ENCODE assay signal across 8 mouse cellular contexts in the genomic region with DNA sequence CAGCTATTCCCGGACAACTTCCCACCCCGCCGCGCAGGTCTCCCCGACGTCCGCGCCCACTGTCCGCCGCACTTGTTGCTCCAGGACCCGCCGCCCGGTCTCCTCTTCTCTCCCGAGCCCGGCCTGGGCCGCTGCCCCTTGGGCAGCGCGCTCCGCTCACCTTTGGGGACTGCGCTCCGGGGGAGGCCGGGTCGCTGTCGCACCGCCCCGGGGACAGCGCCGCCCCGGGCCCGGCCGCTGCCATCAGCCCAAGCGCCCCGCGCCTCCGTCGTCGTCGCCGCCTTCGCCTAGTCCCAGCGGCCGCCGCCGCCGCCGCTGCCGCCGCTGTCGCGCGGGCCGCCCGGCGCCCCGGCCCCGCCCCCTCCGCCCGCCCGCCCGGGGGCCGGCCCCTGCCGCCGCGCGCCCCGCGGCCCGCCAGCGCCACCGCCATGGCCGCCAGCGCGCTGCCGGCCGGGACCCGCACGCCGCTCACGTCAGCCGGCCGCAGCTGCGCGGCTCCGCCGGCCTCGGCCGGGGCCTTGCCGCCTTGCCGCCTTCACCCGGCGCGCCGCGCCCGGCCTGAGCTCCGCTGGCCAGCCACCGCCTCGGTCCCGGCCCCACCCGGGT. TPM values are rescaled to one million over a fixed set of nuclear protein-coding genes. Genes with fewer than 3 reads are reported as not detected.
DNase-seq lines count a peak whose midpoint lies in the region; ATAC-seq and TF ChIP-seq lines count a peak whose summit lies in the region.
"Not testable (repeated sequence)": the region's sequence is repeated elsewhere in the genome, so short reads cannot be mapped to it uniquely, and the experiment has no call there.

TSS of gene Phf10 (minus strand) at position 323 of the 606 bp plus-strand sequence.

- H3K27me3 ChIP-seq in C2C12 (ENCODE audit: control insufficient read depth, insufficient read depth, insufficient read length); heart, embryonic 12.5 days (replicated peaks); limb, embryonic 15.5 days; midbrain, embryonic 13.5 days; splenic B cell, adult 2 months (ENCODE audit: control insufficient read depth, insufficient read depth, low read length, poor library complexity, severe bottlenecking): not testable (repeated sequence)

- DNase-seq in kidney, adult 9 months: peak; percentile 24
- peak; percentile 49 for DNase-seq in splenic B cell, adult 2 months (ENCODE audit: low read depth, low spot score)

- peak within 1 kb of the TSS; percentile 55 for H3K4me3 ChIP-seq in C2C12 (ENCODE audit: insufficient read depth, poor library complexity, severe bottlenecking)
- peak within 1 kb of the TSS; percentile 84 for H3K4me3 ChIP-seq in bone marrow macrophage, adult 2 months (ENCODE audit: insufficient read depth, low read length)
- peak within 1 kb of the TSS; percentile 81 for H3K4me3 ChIP-seq in heart, embryonic 12.5 days
- peak within 1 kb of the TSS; percentile 72 for H3K4me3 ChIP-seq in limb, embryonic 15.5 days
- H3K4me3 ChIP-seq in midbrain, embryonic 13.5 days (replicated peaks): peak within 1 kb of the TSS; percentile 74

- H3K4me2 ChIP-seq in heart, embryonic 12.5 days: peak within 1 kb of the TSS; percentile 95
- H3K4me2 ChIP-seq in limb, embryonic 15.5 days: peak within 1 kb of the TSS; percentile 84
- H3K4me2 ChIP-seq in midbrain, embryonic 13.5 days (replicated peaks): peak within 1 kb of the TSS; percentile 86

- not testable (repeated sequence) for H3K4me1 ChIP-seq in bone marrow macrophage, adult 2 months (ENCODE audit: control insufficient read depth, insufficient read depth, low read length); heart, embryonic 12.5 days (replicated peaks); limb, embryonic 15.5 days
- H3K4me1 ChIP-seq in midbrain, embryonic 13.5 days (replicated peaks): peaks cover 12% of the 10 kb centered on the region

- H3K79me3 ChIP-seq in C2C12 (ENCODE audit: low read depth): peaks cover 30% of the 10 kb centered on the region

- not testable (repeated sequence) for H3K27ac ChIP-seq in bone marrow macrophage, adult 2 months (ENCODE audit: insufficient read depth, low read depth, low read length)
- peak within 1 kb of the TSS; percentile 78 for H3K27ac ChIP-seq in heart, embryonic 12.5 days (ENCODE audit: poor library complexity, severe bottlenecking)
- H3K27ac ChIP-seq in limb, embryonic 15.5 days: peak within 1 kb of the TSS; percentile 75
- peak within 1 kb of the TSS; percentile 74 for H3K27ac ChIP-seq in midbrain, embryonic 13.5 days

- H3K79me2 ChIP-seq in C2C12 (ENCODE audit: control insufficient read depth, insufficient read depth): peaks cover 47% of the 10 kb centered on the region

- peaks cover 28% of the 10 kb centered on the region for H3K36me3 ChIP-seq in C2C12 (ENCODE audit: control insufficient read depth, insufficient read depth)
- H3K36me3 ChIP-seq in heart, embryonic 12.5 days; limb, embryonic 15.5 days; midbrain, embryonic 13.5 days; splenic B cell, adult 2 months (ENCODE audit: control insufficient read depth, insufficient read depth, low read length, poor library complexity, severe bottlenecking): not testable (repeated sequence)

- TF ChIP-seq POLR2A in bone marrow macrophage, adult 2 months (IDR thresholded peaks at IDR 0.05; ENCODE audit: borderline replicate concordance, low read depth, low read length): not testable (repeated sequence)

- peak within 1 kb of the TSS; percentile 93 for H3ac ChIP-seq in C2C12 (ENCODE audit: control insufficient read depth, insufficient read length, low read depth)

- not testable (repeated sequence) for TF ChIP-seq CTCF in C2C12 (IDR thresholded peaks at IDR 0.05; ENCODE audit: control insufficient read depth, insufficient read depth, insufficient read length); bone marrow macrophage, adult 2 months (IDR thresholded peaks at IDR 0.05; ENCODE audit: low read depth, low read length)

- ATAC-seq in erythroblast, adult 5-6 weeks (replicated peaks; ENCODE audit: low FRiP score, poor library complexity, severe bottlenecking): peak; percentile 21; the same call in 1 of the 2 replicates
- ATAC-seq in heart, embryonic 12.5 days (ENCODE audit: insufficient number of reproducible peaks, low FRiP score): peak; percentile 88
- peak; percentile 78 for ATAC-seq in limb, embryonic 15.5 days (ENCODE audit: insufficient number of reproducible peaks, low FRiP score, low TSS enrichment, low read depth)
- ATAC-seq in midbrain, embryonic 13.5 days: peak; percentile 48

- H3K9me3 ChIP-seq in heart, embryonic 12.5 days (replicated peaks); limb, embryonic 15.5 days; midbrain, embryonic 13.5 days: not testable (repeated sequence)

- peak within 1 kb of the TSS; percentile 91 for H3K9ac ChIP-seq in heart, embryonic 12.5 days
- peak within 1 kb of the TSS; percentile 71 for H3K9ac ChIP-seq in limb, embryonic 15.5 days
- peak within 1 kb of the TSS; percentile 83 for H3K9ac ChIP-seq in midbrain, embryonic 13.5 days (replicated peaks)

- WGBS in heart, embryonic 12.5 days: 2% methylated on average over 46 of the region's 100 CpGs
- 1% methylated on average over 46 of the region's 100 CpGs for WGBS in limb, embryonic 15.5 days
- under 1% methylated on average over 50 of the region's 100 CpGs for WGBS in midbrain, embryonic 13.5 days

RNA-seq across cellular contexts. Expression of gene Phf10, which starts in this region (rescaled TPM):
- polyA plus RNA-seq in C2C12 (2012; fragmentation: generic; extraction: Trizol): 69.4 TPM
- 63.5 and 66.4 TPM in 2 replicates for polyA plus RNA-seq in bone marrow macrophage, adult 2 months (2012; ENCODE audit: insufficient read depth, insufficient read length, missing spikeins)
- total RNA-seq in erythroblast, adult 5-6 weeks (2015; ENCODE audit: low replicate concordance): 88.6 and 101 TPM in 2 replicates
- total RNA-seq in erythroblast, adult 5-6 weeks (2017; ENCODE audit: low replicate concordance): 42.1 and 49.3 TPM in 2 replicates
- polyA plus RNA-seq in heart, embryonic 12.5 days (2016; fragmentation: Nextera tagmentation; extraction: Ambion mirVana): 28.5 and 28.6 TPM in 2 replicates
- 35.6 and 39.4 TPM in 2 replicates for polyA plus RNA-seq in limb, embryonic 15.5 days (2015; fragmentation: Nextera tagmentation; extraction: Ambion mirVana)
- polyA plus RNA-seq in midbrain, embryonic 13.5 days (2015; fragmentation: Nextera tagmentation; extraction: Ambion mirVana): 19.0 and 19.2 TPM in 2 replicates

Comparison
In these comparisons a context has a peak if more than half of its experiments do, and no peak if none do; other contexts are left out.
1. ATAC-seq: peak in every context shown above with its lines; median percentile 88 in heart, embryonic 12.5 days; 78 in limb, embryonic 15.5 days; 48 in midbrain, embryonic 13.5 days; 21 in erythroblast, adult 5-6 weeks.